Mouse (Mus musculus) testis, adult 2 months (tissue): ENCODE data around the gene Ier2. TPM values are rescaled to one million over a fixed set of nuclear protein-coding genes. Genes with fewer than 3 reads are reported as not detected.
"Not testable (repeated sequence)": the region's sequence is repeated elsewhere in the genome, so short reads cannot be mapped to it uniquely, and the experiment has no call there.

Experiments used
- H3K27ac ChIP-seq: fragments of 200-500 bp; 2 replicates; pipeline ENCODE4 v1.5.1; 2012; ENCODE audit warnings: low read depth, low read length; ENCODE audit not compliant: control insufficient read depth, insufficient read depth
- H3K27me3 ChIP-seq: fragments of 200-500 bp; 2 replicates; pipeline ENCODE4 v1.6.1; 2012; ENCODE audit warnings: mild to moderate bottlenecking, low read length, moderate library complexity; ENCODE audit not compliant: control insufficient read depth, insufficient read depth
- H3K36me3 ChIP-seq: fragments of 200-500 bp; 2 replicates; pipeline ENCODE4 v1.6.1; 2012; ENCODE audit warnings: mild to moderate bottlenecking, low read length; ENCODE audit not compliant: control insufficient read depth, insufficient read depth
- H3K4me1 ChIP-seq: fragments of 200-500 bp; 2 replicates; pipeline ENCODE4 v1.6.1; 2012; ENCODE audit warnings: low read length; ENCODE audit not compliant: control insufficient read depth, insufficient read depth
- H3K4me3 ChIP-seq: fragments of 200-500 bp; 2 replicates; pipeline ENCODE4 v1.5.1; 2012; ENCODE audit warnings: low read depth, mild to moderate bottlenecking, low read length, moderate library complexity, mixed read lengths; ENCODE audit not compliant: control insufficient read depth
- CTCF ChIP-seq: fragments of 200-500 bp; IDR thresholded peaks from 2 replicates; pipeline ENCODE4 v1.5.1; 2012; ENCODE audit warnings: low read depth, mild to moderate bottlenecking, inconsistent platforms, low read length, moderate library complexity; ENCODE audit not compliant: control insufficient read depth, insufficient read depth, insufficient replicate concordance
- POLR2A ChIP-seq: fragments of 200-500 bp; IDR thresholded peaks from 2 replicates; pipeline ENCODE4 v1.6.1; 2012; ENCODE audit warnings: low read depth, mild to moderate bottlenecking, inconsistent platforms, low read length, moderate library complexity; ENCODE audit not compliant: control insufficient read depth
- polyA plus RNA-seq: library from polyadenylated mRNA; depleted of rRNA; stranded (reverse); fragments of >200 nt; gene quantifications from 2 replicates; pipeline ENCODE4 v1.2.3, GENCODE M21; 2012

Gene Ier2
- polyA plus RNA-seq, 1 experiment = 2.3 TPM

DNA sequence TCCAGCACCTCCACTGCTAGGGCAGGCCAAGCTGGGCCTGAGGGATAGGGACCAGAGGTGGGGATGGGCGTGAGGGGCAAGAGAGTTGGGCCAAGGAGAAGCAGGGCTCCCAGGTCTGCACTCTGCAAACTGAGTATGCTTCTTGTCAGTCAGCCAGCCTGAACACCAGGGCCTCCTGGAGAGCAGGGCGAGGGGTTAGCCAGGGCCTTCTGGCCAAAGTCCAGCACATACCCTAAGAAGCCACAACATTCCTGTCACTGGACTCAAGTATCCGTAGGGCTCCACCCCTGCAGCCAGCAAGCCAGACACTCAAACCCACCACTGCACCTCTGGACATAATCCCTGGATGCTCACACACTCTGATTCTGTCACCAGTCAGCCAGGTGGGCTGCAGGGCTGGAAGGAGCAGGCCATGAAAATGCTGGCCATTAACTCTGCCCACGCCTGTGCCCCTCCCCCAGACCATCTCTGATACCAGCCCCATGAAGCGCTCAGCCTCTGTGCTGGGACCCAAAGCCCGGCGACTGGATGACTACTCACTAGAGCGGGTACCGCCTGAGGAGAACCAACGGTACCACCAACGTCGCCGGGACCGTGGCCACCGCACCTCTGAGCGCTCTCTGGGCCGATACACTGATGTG lies 26.5 kb downstream of the Ier2 start:
- no peaks in the 10 kb centered on the region for H3K27me3 ChIP-seq
- peaks cover 5% of the 10 kb centered on the region for H3K4me1 ChIP-seq
- no peaks in the 10 kb centered on the region for H3K36me3 ChIP-seq
- TF ChIP-seq POLR2A (no peak), CTCF (no peak)
- no peak overlapping the region for H3K27ac ChIP-seq
- no peak overlapping the region for H3K4me3 ChIP-seq

GRCm38 (mm10) chr8:84635397-84636050 lies 27.1 kb downstream of the Ier2 start:
- no peak overlapping the region for H3K4me3 ChIP-seq
- TF ChIP-seq POLR2A = no peak
- TF ChIP-seq CTCF = no peak
- no peaks in the 10 kb centered on the region for H3K36me3 ChIP-seq
- no peak overlapping the region for H3K27ac ChIP-seq
- peaks cover 5% of the 10 kb centered on the region for H3K4me1 ChIP-seq
- H3K27me3 ChIP-seq = no peaks in the 10 kb centered on the region

DNA sequence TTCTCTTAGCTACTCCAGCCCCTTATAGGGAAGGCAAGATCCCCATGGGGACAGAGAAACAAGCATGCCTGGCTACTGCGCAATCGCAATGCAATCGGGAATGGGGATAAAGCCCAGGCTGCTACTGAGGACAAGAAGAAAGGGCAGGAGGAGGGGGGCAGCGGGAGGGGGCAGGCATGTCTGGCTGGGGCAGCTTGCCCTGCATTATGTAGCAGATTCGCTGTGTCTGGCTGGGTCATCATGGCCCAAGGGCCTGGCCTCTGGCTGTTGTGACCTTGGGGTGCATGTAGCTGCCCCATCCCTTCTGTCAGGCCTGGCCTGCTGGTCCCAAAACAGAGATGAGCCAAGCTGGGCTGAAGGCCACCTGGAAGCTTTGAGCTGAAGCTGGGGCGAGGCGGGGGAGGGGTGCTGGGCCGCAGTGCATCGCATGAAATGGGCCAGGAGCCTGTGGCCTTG lies 27.8 kb downstream of the Ier2 start:
- Histone ChIP-seq H3K27me3 (no peaks in the 10 kb centered on the region), H3K4me1 (peaks cover 5% of the 10 kb centered on the region), H3K4me3 (no peak overlapping the region), H3K36me3 (no peaks in the 10 kb centered on the region), H3K27ac (no peak overlapping the region)
- TF ChIP-seq POLR2A (no peak), CTCF (no peak)

DNA sequence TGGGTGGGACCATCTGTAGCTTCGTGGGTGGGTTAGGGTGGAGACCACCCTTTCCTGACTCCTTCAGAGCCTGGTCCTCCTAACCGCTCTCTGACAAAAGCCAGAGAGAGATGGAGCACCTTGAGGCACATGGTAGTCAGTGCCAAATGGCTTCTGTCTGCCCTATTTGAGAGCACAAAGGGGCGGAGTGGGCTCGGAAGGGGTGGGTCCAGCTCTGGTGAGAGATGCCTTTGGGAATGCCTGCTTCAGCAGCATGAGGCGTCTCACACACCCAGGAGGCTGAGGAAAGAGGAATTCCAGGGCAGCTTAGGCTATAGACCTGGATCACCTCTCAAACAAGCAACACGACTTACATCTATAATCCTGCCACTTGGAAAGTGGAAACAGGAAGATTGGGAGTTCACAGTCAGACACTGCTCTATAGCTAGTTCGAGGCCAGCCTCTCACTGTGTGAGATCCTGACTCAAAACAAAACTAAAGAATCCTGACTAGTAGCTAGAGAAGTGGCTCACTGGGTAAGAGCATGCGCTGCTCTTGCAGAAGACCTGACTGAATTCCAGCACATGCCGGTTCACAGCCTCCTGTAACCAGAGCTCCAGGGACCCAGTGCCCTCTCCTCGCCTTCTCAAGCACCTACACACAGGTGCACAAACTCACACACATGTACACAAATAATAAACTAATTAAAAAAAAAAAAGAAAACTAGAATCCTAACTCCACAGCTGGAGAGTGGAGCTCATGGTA lies 28.6 kb downstream of the Ier2 start:
- no peaks in the 10 kb centered on the region for H3K36me3 ChIP-seq
- no peaks in the 10 kb centered on the region for H3K27me3 ChIP-seq
- no peak overlapping the region for H3K27ac ChIP-seq
- H3K4me3 ChIP-seq = no peak overlapping the region
- TF ChIP-seq POLR2A = no peak
- H3K4me1 ChIP-seq = peaks cover 5% of the 10 kb centered on the region

DNA sequence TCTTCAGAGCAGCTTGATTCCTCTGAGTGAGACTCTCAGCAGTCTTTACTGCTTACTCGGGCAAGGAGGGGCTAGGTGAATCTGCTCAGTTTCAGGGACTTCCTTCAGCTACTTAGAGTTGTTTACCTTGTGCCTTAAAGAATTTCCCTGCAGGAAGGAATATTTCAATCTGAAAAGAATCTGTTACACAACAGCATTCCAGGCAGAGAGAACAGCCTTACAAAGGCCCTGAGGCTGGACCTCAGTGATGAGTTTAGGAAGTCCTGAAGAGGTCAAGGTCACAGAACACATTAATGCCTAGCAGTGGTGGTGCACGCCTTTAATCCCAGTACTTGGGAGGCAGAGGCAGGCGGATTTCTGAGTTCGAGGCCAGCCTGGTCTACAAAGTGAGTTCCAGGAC lies 30.8 kb downstream of the Ier2 start:
- no peak overlapping the region for H3K27ac ChIP-seq
- H3K27me3 ChIP-seq = no peaks in the 10 kb centered on the region
- no peaks in the 10 kb centered on the region for H3K4me1 ChIP-seq
- TF ChIP-seq POLR2A = no peak
- no peak for TF ChIP-seq CTCF
- H3K4me3 ChIP-seq = no peak overlapping the region
- no peaks in the 10 kb centered on the region for H3K36me3 ChIP-seq

GRCm38 (mm10) chr8:84630145-84630544 lies 32.5 kb downstream of the Ier2 start:
- Histone ChIP-seq H3K27me3 (no peaks in the 10 kb centered on the region), H3K27ac (no peak overlapping the region), H3K4me1 (no peaks in the 10 kb centered on the region), H3K36me3 (no peaks in the 10 kb centered on the region), H3K4me3 (no peak overlapping the region)
- TF ChIP-seq CTCF = no peak

- no peak overlapping the region for H3K4me3 ChIP-seq
- no peaks in the 10 kb centered on the region for H3K36me3 ChIP-seq
- no peak for TF ChIP-seq CTCF
- no peaks in the 10 kb centered on the region for H3K27me3 ChIP-seq
- H3K27ac ChIP-seq = no peak overlapping the region
- no peaks in the 10 kb centered on the region for H3K4me1 ChIP-seq
Measured at GRCm38 (mm10) chr8:84629586-84629985, 33.1 kb downstream of the Ier2 start.

DNA sequence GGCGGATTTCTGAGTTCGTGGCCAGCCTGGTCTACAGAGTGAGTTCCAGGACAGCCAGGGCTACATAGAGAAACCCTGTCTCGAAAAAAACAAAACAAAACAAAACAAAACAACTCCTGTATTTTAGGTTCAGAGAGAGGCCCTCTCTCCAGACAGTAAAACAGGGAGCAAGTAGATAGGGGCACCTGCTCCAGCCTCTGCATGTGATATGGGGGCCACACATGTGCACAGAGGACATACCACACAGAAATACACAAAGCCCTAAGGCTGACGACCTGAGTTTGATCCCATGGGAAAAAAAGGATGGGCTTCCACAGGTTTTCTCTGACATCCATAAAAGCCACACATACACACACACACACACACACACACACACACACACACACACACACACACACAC lies 39.2 kb downstream of the Ier2 start:
- not testable (repeated sequence) for H3K27me3 ChIP-seq, H3K4me3 ChIP-seq, H3K27ac ChIP-seq, H3K4me1 ChIP-seq, H3K36me3 ChIP-seq
